Mouse (Mus musculus): ENCODE results near the gene Ppil2. TPM values are rescaled to one million over a fixed set of nuclear protein-coding genes. Genes with fewer than 3 reads are reported as not detected.

Gene Ppil2
- polyA plus RNA-seq (2012; ENCODE audit: low replicate concordance): 67.1 and 127 TPM in 2 replicates

DNA sequence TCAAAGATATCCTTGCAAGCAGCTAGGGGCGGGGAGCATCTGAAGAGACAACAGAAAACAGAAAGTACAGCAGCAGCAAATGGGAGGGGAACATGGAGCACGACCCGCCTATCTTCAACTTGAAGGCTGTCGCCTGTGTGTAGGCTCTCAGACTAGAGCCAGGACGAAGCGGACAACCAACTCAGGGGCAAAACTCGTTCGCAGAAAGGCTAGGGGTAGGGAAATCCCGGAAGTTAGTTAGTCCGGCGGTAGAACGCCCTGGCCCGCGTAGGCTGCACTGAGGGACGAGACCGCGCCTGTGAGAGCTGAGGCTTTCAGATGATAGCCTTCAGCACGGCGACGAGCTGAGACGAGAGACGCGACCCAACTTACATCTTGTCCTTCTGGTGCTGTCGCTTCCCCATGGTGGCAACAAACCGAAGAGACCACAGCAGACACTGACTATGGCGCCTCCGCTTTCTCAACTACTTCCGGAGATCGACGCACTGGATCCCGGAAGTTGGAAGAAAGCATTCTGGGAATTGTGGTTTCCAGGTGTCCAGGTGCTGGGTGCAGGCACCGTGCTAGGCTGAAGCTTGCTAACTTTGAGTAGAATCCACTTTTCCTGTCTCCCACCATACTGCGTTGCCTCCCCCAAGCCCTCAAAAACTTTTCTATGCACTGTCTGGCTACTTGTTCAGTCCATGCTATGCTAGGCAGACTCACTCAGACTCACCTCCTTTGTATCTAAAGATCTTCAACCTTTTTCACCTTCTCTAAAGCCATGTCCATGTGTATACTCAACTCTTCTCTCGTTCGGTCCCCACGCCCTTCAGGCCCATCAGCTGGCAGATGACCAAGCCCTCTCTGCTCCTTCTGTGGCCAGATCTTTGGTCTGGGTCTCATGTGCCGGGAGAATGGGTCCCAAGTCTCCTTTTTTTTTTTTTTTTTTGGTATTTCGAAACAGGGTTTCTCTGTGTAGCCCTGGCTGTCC lies at the start of gene Ppil2:
Ppil2 (minus strand) TSS at position 487 of the 973 bp plus-strand sequence.

DNA sequence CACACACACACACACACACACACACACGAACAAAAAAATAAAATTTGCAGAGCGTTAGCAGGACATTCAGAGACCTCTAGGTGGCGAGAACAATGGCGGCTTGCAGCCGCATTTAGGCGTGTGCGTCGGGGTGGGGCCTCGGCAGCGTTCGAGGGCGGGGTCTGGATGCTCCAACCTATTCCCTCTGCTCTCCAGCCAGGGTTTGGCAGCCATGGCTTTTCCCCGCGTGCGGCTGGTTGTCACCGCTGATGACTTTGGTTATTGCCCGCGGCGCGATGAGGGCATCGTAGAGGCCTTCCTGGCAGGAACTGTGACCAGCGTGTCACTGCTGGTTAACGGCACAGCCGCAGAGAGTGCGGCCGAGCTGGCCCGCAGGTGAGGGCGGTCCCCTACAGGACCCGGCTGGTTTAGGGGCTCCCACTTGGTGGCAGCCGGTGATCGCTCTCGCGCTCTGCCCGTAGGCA lies 35.7 kb upstream of the Ppil2 start, which contains the start of gene Ccdc116:
Ccdc116 (minus strand) TSS at position 458 of the 464 bp plus-strand sequence.

DNA sequence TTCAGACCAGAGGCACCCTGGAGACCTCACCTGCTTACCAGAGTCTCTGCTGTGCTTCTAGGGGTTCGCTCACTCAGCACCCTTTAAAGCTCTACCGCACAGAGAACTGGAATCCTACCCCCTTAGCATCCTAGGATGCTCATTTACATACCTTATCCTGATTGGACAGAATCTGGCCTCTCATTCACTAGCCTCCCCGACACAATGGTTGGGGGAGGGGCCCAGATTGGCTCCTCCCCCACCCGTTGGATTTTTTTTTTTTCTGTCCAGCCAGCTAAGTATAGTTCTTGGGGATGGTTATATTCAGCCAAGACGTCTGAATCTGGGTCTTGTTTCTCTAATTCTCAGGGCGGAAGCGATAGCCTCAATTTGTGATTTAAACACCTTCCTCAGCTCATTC lies 33.3 kb upstream of the Ppil2 start, which contains the start of gene Ydjc:
Ydjc (plus strand) TSS at position 283 of the 400 bp plus-strand sequence.

DNA sequence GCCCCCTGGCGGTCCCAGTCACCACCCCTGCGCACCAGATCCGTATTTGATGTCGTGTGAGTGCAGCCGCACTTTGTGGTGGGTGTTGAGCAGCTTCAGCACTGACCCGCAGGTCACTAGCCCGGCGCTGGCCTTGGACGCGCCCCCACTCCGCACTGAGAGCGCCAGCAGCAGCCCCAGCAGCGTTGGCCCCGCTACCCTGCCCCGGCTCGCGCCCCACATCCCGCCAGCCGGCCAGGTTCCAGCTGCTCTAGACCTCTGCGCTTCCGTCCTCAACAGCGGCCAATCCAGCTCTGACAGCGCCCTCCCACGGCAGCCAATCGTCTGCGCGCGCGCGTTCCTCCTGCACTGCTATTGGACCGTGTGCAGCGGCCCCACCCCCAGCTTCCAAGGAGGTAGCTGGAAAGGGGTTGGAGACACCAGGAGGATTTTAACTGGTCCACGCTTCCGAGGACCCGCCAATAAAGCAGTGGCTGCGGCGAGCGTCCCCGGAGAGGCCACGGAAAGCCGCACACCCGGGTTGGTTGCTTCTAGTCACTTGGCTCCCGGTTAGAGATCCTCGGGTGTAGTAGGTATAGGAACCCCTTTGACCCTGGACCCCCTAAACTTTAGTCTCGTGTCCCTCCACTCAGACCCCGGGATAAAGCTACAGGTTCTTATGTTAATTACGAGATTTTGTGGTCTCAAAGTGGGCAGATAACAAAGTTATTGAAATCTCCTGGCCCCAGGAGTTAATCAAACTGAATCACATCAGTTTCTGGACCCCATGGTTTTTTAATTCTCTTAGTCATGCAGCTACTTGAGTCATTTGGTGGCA lies 21.2 kb upstream of the Ppil2 start, which contains the start of gene Sdf2l1:
Sdf2l1 (minus strand) TSS at position 295 of the 817 bp plus-strand sequence.

DNA sequence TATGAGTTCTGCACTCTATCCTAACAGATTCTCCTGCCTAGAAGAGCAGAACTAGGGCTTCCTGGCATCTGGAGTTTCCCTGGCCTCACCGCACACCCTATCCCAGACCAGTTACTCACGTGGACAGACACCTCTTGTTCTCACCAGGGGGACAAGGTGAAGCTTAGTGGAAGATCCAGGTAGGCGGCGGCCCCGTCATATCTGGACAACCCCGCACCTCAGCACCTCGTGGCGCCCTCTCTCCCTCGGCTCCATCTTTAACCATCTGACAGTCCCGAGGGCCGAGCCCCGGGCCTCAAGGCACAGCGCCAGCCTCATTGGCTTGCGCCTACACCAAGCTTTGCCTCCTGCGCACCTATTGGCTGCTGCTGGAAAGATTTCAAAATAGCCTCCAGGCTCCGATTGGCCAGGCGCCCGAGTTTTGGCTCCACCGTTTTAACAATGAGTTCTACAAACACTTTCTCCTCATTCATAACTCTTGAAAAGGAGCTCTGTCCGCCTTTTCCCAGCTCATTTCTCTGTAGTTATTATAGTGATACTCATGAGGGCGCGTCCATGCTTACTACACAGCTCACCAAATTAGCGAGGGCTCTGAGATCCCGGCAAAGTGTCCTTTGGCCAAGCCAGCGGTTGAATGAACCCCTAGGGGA lies 13.9 kb upstream of the Ppil2 start, which contains the start of gene 2610318N02Rik:
2610318N02Rik (minus strand) TSS at position 297 of the 650 bp plus-strand sequence.

DNA sequence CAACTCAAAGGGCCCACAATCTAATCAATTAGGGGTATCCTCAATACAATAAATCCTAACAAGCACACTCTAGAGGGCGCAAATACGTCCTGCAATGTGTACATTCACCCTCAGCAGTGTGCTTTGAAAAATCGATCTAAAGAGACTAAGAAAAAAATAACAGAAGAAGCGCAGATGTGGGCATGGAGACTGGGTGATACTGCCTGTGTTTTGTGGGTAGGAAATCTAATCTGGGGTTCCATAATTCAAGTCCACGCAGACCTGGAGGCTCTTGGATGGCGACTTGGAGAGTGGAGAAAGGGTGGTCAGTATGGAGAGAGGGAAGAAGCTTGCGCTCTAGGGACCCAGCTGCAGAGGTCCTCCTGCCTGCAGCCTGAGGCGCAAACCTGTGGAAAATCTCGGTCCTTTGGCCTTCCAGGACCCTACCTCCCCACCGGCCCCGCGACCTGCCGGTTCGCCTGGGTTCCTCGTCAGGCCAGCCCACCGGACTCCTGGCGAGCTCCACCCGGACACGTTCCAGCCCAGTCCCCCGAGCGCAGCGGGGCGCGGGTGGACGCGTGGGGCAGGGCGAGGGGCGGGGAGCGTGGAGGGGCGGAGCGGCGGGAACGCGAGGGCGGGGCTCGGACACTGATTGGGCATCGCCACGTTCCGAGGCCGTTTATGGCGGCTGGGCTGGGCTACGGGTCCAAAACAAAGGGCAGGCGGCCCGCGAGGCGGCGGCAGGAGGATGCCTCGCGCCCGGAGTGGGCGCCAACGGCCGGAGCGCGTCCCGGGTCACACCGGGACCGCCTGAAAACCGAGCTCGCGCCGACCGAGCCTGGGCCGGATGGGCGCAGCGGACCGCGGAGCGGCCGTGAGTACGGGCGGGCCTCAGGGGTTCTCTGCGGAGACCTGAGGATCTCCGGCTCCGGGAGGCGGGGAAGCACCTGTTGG lies 41.3 kb downstream of the Ppil2 start, which contains the start of gene Ypel1:
Ypel1 (plus strand) TSS at position 186 of the 933 bp plus-strand sequence.

Other genes with a start within 250 kb of the Ppil2 start
- 0.16 and 0.45 TPM in 2 replicates for gene Igll1, start 247.3 kb downstream of the Ppil2 start, polyA plus RNA-seq (2012; ENCODE audit: low replicate concordance)
- 33.8 and 50.2 TPM in 2 replicates for gene Top3b, start 240.5 kb downstream of the Ppil2 start, polyA plus RNA-seq (2012; ENCODE audit: low replicate concordance)
- gene Vpreb1, start 240.4 kb downstream of the Ppil2 start, polyA plus RNA-seq (2012; ENCODE audit: low replicate concordance): 0.48 TPM in 1 of 2 replicates, not detected in the other
- gene Ppm1f, start 214.8 kb downstream of the Ppil2 start, polyA plus RNA-seq (2012; ENCODE audit: low replicate concordance): 2.6 and 7.3 TPM in 2 replicates
- 28.5 and 40.4 TPM in 2 replicates for gene Mapk1, start 127.9 kb downstream of the Ppil2 start, polyA plus RNA-seq (2012; ENCODE audit: low replicate concordance)
- 0.42 and 0.83 TPM in 2 replicates for gene Ypel1, start 41.6 kb downstream of the Ppil2 start, polyA plus RNA-seq (2012; ENCODE audit: low replicate concordance)
- gene 2610318N02Rik, start 13.9 kb upstream of the Ppil2 start, polyA plus RNA-seq (2012; ENCODE audit: low replicate concordance): 4.8 and 5.8 TPM in 2 replicates
- gene Sdf2l1, start 21.1 kb upstream of the Ppil2 start, polyA plus RNA-seq (2012; ENCODE audit: low replicate concordance): 74.0 and 181 TPM in 2 replicates
- gene Ydjc, start 33.4 kb upstream of the Ppil2 start, polyA plus RNA-seq (2012; ENCODE audit: low replicate concordance): 10.2 and 23.9 TPM in 2 replicates
- 1.6 and 1.7 TPM in 2 replicates for gene Ccdc116, start 36.0 kb upstream of the Ppil2 start, polyA plus RNA-seq (2012; ENCODE audit: low replicate concordance)
- gene Ube2l3, start 91.4 kb upstream of the Ppil2 start, polyA plus RNA-seq (2012; ENCODE audit: low replicate concordance): 55.2 and 55.9 TPM in 2 replicates
- 0.09 and 0.10 TPM in 2 replicates for gene Rimbp3, start 97.3 kb upstream of the Ppil2 start, polyA plus RNA-seq (2012; ENCODE audit: low replicate concordance)
- 2.1 and 2.7 TPM in 2 replicates for gene Hic2, start 122.3 kb upstream of the Ppil2 start, polyA plus RNA-seq (2012; ENCODE audit: low replicate concordance)
- gene Tmem191c, start 164.8 kb upstream of the Ppil2 start, polyA plus RNA-seq (2012; ENCODE audit: low replicate concordance): 17.8 and 50.5 TPM in 2 replicates
- gene Serpind1, start 220.1 kb upstream of the Ppil2 start, polyA plus RNA-seq (2012; ENCODE audit: low replicate concordance): not detected in 2 replicates

Measured in hematopoietic multipotent progenitor cell, adult 10-12 weeks (in vitro differentiated cells).